Mouse (Mus musculus): ENCODE data around the gene Zdhhc11. TPM values are rescaled to one million over a fixed set of nuclear protein-coding genes. Genes with fewer than 3 reads are reported as not detected.

Zdhhc11 gene
- polyA plus RNA-seq, 2 experiments: not detected

DNA sequence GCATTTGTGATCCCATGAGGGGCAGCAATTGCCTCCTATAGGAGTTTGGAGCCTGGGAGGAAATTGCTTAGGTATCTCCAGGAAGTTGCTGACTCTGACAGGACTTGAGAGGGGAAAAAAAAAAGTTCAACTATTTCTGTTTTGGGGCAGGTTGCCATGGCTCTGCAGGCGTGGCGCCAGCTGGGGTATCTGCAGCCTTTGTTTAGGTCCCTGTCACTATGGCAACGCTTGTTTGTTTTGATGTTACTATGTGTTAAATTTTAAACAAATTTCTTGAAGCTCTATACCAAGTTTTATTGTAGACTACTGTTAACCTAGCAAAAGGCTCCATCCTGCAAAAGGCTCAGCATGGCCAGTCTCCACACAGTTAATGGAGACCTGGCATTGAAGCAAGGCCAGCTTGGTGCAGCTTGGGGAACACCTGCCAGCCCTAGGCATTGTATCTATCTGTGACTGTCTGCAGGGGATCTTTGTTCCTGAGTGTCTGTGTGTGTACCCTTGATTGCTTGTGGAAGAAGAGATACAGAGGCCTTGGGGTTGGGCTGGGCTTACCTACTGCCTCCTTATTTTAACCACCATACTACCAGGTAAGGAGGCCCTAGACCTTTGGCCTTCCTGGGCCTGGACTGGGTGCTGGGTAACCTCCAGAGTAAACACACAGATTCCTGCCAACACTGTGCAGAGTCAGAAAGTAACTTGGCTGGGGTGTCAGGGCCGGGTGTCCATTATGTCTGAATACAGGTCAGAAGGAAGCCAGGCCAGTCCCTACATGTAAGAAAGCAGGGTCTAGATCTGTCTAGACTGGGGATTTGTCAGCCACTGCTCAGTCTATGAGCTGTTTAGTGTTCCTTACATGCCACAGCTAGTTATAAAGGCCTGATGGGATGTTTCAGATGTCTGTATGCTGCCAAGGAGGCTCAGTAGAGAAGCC is 61.8 kb downstream of the Zdhhc11 start:
- Histone ChIP-seq H3K27me3 (ENCODE audit: control insufficient read depth, insufficient read depth, low read length) (no peaks in the 10 kb centered on the region), H3K4me1 (replicated peaks; ENCODE audit: control insufficient read depth in 2 of 2, insufficient read depth in 2 of 2, low read length in 1 of 2) (no peaks in the 10 kb centered on the region; a peak in 1 of 4 replicates), H3K36me3 (replicated peaks; ENCODE audit: control insufficient read depth, insufficient read depth, low read depth) (no peaks in the 10 kb centered on the region), H3K4me3 (ENCODE audit: insufficient read depth in 1 of 2, low read depth in 2 of 2, low read length in 2 of 2) (no peak overlapping the region), H3K4me2 (ENCODE audit: low read depth) (no peak overlapping the region), H3K9me3 (ENCODE audit: control insufficient read depth, low read length) (no peaks in the 10 kb centered on the region), H3K9ac (replicated peaks) (no peak overlapping the region), H3K27ac (no peak overlapping the region)
- DNase-seq (ENCODE audit: low read depth in 3 of 3, low spot score in 3 of 3) (no peak), ATAC-seq (ENCODE audit: insufficient read depth) (no peak)
- no peak for TF ChIP-seq CTCF (IDR thresholded peaks at IDR 0.05; ENCODE audit: low read depth)
- 53% methylated on average over 4 of the region's 4 CpGs for WGBS (ENCODE audit: insufficient replicate concordance)

DNA sequence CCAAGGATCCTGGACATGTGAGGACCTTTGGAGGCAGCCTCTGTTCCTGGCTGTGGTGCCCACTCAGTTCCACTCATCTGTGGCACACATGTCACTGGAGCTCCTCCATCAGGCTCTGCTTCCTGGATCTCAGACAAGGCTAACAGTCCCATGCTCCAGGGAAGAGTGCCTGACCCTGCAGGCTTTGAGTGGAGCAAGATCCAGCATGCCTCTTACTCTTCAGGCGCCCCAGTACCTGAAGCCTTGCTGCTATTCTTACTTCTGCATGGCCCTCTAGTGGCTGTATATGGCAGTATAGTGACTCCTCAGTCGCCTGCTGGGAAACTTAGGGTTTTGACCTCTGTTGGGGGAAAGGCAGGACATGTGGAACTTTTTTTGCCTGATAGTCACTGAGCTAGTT is 62.6 kb downstream of the Zdhhc11 start:
- no peaks in the 10 kb centered on the region for H3K36me3 ChIP-seq (replicated peaks; ENCODE audit: control insufficient read depth, insufficient read depth, low read depth)
- H3K27me3 ChIP-seq (ENCODE audit: control insufficient read depth, insufficient read depth, low read length): no peaks in the 10 kb centered on the region
- H3K4me1 ChIP-seq (replicated peaks; ENCODE audit: control insufficient read depth in 2 of 2, insufficient read depth in 2 of 2, low read length in 1 of 2): no peaks in the 10 kb centered on the region; a peak in 1 of 4 replicates
- H3K9ac ChIP-seq (replicated peaks): no peak overlapping the region
- H3K4me2 ChIP-seq (ENCODE audit: low read depth): no peak overlapping the region
- DNase-seq (ENCODE audit: low read depth in 3 of 3, low spot score in 3 of 3) (peak in 2 of 3 experiments; percentile 20 to 31), ATAC-seq (ENCODE audit: insufficient read depth) (no peak)
- 30% methylated on average over 2 of the region's 2 CpGs for WGBS (ENCODE audit: insufficient replicate concordance)
- TF ChIP-seq EP300 (IDR thresholded peaks at IDR 0.05; ENCODE audit: low read depth) (no peak), CTCF (IDR thresholded peaks at IDR 0.05; ENCODE audit: low read depth) (peak; percentile 83)
- no peak overlapping the region for H3K4me3 ChIP-seq (ENCODE audit: insufficient read depth in 1 of 2, low read depth in 2 of 2, low read length in 2 of 2)
- H3K9me3 ChIP-seq (ENCODE audit: control insufficient read depth, low read length): no peaks in the 10 kb centered on the region
- no peak overlapping the region for H3K27ac ChIP-seq

DNA sequence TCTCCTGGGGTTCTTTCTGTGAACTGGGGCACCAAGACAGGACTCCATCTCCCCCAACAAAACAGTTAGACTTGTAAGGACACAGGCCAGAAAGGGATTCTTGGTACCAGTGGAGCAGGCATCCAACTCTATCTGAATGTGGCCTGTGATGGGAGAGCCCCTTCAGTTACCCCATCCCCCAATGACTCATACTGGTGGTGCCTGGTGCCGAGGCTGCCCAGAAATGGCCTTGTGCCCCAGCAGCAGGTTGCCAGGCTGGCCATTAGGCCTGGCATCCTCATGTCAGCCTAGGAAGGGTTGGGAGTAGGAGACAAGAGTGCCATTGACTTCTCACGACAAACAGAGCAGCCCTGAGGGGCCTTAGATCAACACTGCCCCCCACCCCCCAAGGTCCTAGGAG is 64.5 kb downstream of the Zdhhc11 start:
- no peak overlapping the region for H3K27ac ChIP-seq
- no peak overlapping the region for H3K9ac ChIP-seq (replicated peaks)
- DNase-seq (ENCODE audit: low read depth in 3 of 3, low spot score in 3 of 3): no peak
- H3K4me3 ChIP-seq (ENCODE audit: insufficient read depth in 1 of 2, low read depth in 2 of 2, low read length in 2 of 2): no peak overlapping the region
- no peak for ATAC-seq (ENCODE audit: insufficient read depth)
- H3K4me2 ChIP-seq (ENCODE audit: low read depth): no peak overlapping the region
- TF ChIP-seq CTCF (IDR thresholded peaks at IDR 0.05; ENCODE audit: low read depth) (no peak), EP300 (IDR thresholded peaks at IDR 0.05; ENCODE audit: low read depth) (no peak)
- H3K4me1 ChIP-seq (replicated peaks; ENCODE audit: control insufficient read depth in 2 of 2, insufficient read depth in 2 of 2, low read length in 1 of 2): no peaks in the 10 kb centered on the region; a peak in 1 of 4 replicates
- WGBS (ENCODE audit: insufficient replicate concordance): 56% methylated on average over 2 of the region's 2 CpGs
- no peaks in the 10 kb centered on the region for H3K9me3 ChIP-seq (ENCODE audit: control insufficient read depth, low read length)
- no peaks in the 10 kb centered on the region for H3K36me3 ChIP-seq (replicated peaks; ENCODE audit: control insufficient read depth, insufficient read depth, low read depth)
- no peaks in the 10 kb centered on the region for H3K27me3 ChIP-seq (ENCODE audit: control insufficient read depth, insufficient read depth, low read length)

DNA sequence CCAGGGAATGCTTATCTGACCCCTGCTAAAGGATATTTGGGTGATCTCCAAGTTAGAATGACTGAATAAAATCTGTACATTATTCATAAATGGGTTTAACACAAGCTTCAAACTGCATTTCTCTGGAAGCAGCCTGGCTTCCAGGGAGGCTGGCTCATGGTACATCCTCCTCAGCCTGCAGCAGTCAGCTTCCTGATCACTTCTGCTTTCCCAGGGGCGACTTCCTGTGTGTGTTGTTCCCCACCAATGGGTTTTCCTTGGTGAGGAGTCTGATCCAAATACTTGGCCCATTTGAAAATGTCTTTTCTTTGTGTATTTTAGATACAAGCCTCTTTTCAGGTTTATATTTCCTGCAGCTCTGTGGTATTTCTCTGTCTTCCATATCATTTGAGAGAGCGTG is 65.4 kb downstream of the Zdhhc11 start:
- DNase-seq (ENCODE audit: low read depth in 3 of 3, low spot score in 3 of 3) (no peak), ATAC-seq (ENCODE audit: insufficient read depth) (no peak)
- Histone ChIP-seq H3K36me3 (replicated peaks; ENCODE audit: control insufficient read depth, insufficient read depth, low read depth) (no peaks in the 10 kb centered on the region), H3K9ac (replicated peaks) (no peak overlapping the region), H3K4me1 (replicated peaks; ENCODE audit: control insufficient read depth in 2 of 2, insufficient read depth in 2 of 2, low read length in 1 of 2) (no peaks in the 10 kb centered on the region; a peak in 1 of 4 replicates), H3K9me3 (ENCODE audit: control insufficient read depth, low read length) (no peaks in the 10 kb centered on the region), H3K27ac (no peak overlapping the region), H3K27me3 (ENCODE audit: control insufficient read depth, insufficient read depth, low read length) (no peaks in the 10 kb centered on the region), H3K4me2 (ENCODE audit: low read depth) (no peak overlapping the region), H3K4me3 (ENCODE audit: insufficient read depth in 1 of 2, low read depth in 2 of 2, low read length in 2 of 2) (no peak overlapping the region)
- TF ChIP-seq EP300 (IDR thresholded peaks at IDR 0.05; ENCODE audit: low read depth) (no peak), CTCF (IDR thresholded peaks at IDR 0.05; ENCODE audit: low read depth) (no peak)
- WGBS (ENCODE audit: insufficient replicate concordance): 48% methylated on average over 2 of the region's 2 CpGs

DNA sequence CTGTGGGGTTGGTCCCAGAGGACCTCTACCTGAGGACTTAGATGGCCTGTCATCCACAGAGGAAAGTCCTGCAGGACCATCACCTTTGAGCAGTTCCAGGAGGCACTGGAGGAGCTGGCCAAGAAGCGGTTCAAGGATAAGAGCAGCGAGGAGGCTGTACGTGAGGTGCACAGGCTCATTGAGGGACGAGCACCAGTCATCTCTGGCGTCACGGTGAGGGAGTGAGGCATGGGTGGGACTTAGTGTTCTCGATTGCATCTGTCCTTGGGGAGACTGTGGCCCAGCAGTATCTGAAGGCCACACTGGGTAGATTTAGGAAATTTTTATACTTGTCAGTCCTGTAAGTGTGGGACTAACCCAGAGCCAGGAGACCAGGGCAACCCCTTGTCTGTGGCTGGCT is 67.0 kb downstream of the Zdhhc11 start:
- Histone ChIP-seq H3K27ac (no peak overlapping the region), H3K4me1 (replicated peaks; ENCODE audit: control insufficient read depth in 2 of 2, insufficient read depth in 2 of 2, low read length in 1 of 2) (no peaks in the 10 kb centered on the region; a peak in 1 of 4 replicates), H3K36me3 (replicated peaks; ENCODE audit: control insufficient read depth, insufficient read depth, low read depth) (no peaks in the 10 kb centered on the region), H3K9ac (replicated peaks) (no peak overlapping the region), H3K9me3 (ENCODE audit: control insufficient read depth, low read length) (no peaks in the 10 kb centered on the region), H3K4me2 (ENCODE audit: low read depth) (no peak overlapping the region), H3K4me3 (ENCODE audit: insufficient read depth in 1 of 2, low read depth in 2 of 2, low read length in 2 of 2) (no peak overlapping the region), H3K27me3 (ENCODE audit: control insufficient read depth, insufficient read depth, low read length) (no peaks in the 10 kb centered on the region)
- WGBS (ENCODE audit: insufficient replicate concordance): 75% methylated on average over 7 of the region's 7 CpGs
- TF ChIP-seq CTCF (IDR thresholded peaks at IDR 0.05; ENCODE audit: low read depth) (no peak), EP300 (IDR thresholded peaks at IDR 0.05; ENCODE audit: low read depth) (no peak)
- DNase-seq (ENCODE audit: low read depth in 3 of 3, low spot score in 3 of 3): no peak
- ATAC-seq (ENCODE audit: insufficient read depth): no peak
